Mouse (Mus musculus) frontal cortex, adult (tissue): ENCODE results near the gene Nsg2.
"Not testable (repeated sequence)": the region's sequence is repeated elsewhere in the genome, so short reads cannot be mapped to it uniquely, and the experiment has no call there.

ENCODE experiments used
- ATAC-seq: cut with Nextera tagmentation; 2 replicates; pipeline ENCODE4 v1.9.2; 2017; ENCODE audit warnings: mild to moderate bottlenecking, moderate library complexity, mixed read lengths; ENCODE audit not compliant: low TSS enrichment

Gene Nsg2

GRCm38 (mm10) chr11:32000281-32000680 lies at the start of gene Nsg2:
TSS of gene Nsg2 (plus strand) at chr11:32000463.
- ATAC-seq, result peak; percentile 84

DNA sequence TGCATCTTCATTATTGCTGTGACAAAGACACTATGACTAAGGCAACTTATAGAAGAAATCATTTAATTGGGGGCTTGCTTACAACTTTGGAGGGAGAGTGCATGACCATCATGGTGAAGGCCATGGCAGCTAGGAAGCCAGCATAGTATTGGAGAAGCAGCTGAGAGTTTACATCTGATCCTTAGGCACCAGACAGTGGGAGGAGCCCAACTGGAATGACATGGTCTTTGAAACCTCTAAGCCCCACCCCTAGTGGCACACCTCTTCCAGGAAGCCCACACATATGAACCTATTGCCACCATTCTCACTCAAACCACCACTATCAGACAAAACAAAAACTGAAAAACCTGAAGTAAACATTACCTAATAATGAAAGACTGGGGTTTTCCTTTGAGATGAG lies 40.2 kb upstream of the Nsg2 start:
- no peak for ATAC-seq

GRCm38 (mm10) chr11:31963993-31964392 lies 36.3 kb upstream of the Nsg2 start:
- ATAC-seq, result no peak

DNA sequence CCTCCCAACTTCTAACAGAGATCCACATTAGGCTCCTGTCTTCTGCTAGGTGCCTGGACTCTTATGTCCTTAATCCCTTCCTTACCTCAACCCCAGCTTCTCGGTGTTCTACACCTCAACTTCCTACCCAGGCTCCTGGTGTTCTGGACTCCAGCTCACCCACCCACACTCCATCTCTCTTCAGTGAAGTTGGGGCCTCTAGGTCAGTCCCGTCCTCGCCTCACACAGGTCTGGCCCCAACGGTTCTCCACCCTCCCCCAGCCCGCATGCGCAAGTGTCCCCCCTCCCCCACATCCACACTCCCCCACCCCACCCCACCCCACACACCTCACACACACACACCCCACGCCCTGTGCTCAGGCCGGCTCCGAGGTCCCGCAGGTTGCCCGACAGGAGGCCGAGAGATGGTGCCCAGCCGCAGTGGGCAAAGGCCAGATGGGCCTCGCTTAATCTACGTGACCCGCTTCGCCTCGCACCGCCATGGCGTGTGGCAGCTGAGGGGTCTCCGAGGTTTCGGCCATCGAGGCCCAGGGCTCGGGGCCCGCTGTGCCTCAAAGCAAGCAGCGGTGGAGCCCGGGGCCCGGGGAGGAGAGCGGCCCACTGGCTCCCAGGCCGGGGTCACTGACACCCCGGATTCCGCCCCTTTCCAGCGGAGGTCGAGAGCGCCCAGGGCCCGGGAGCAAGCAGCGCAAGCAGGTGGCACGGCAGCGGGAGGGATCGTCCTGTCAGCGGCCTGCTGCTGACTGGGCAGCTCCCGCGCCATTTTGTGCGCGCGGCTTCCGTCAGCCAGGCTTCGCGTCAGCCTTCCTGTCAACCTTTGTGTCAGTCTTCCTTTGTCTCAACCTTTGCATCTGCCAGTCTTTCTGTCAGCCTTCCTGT lies 34.8 kb upstream of the Nsg2 start, which contains the start of gene 4930524B15Rik:
Gene 4930524B15Rik, plus strand, starts transcription at position 337 of the 879 bp plus-strand sequence.
- no peak for ATAC-seq

- no peak for ATAC-seq
These were observed 26.1 kb upstream of the Nsg2 start for GRCm38 (mm10) chr11:31974132-31974531.

DNA sequence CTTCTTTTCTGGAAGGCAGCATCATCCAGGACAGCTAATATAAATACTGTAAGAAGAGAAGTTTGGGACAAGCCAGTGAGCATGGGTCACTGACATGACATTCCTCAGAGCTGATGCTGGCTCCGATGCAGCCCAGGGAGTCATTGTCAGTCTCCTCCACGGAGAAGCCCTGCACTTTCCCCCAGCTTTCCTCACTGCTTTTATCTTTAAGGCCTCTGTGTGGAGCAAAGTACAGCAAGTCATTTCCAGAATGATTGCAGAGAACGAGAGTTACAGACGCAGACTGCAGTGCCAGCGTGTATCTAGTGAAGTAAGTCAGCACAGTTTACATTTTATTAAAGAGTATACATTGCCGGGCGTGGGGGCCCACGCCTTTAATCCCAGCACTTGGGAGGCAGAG lies 25.4 kb upstream of the Nsg2 start:
- ATAC-seq, result no peak

DNA sequence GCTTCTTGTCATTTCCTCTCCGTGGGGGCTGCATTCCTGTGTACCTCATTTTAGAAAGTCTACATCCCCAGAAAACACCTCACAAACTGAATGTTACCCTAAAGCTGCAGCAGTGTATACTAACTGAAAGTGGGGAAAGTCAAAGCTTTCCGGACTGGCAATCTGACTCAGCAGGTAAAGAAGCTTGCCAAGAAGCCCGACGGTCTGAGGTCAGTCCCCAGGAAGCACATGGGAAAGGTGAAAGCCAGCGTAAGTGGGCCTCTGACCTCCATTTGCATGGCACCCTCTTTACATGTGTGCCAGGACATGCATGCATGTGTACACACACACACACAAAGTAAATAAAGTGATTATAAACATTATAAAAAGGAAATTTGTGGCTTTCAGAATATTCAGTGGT lies 24.6 kb upstream of the Nsg2 start:
- no peak for ATAC-seq

DNA sequence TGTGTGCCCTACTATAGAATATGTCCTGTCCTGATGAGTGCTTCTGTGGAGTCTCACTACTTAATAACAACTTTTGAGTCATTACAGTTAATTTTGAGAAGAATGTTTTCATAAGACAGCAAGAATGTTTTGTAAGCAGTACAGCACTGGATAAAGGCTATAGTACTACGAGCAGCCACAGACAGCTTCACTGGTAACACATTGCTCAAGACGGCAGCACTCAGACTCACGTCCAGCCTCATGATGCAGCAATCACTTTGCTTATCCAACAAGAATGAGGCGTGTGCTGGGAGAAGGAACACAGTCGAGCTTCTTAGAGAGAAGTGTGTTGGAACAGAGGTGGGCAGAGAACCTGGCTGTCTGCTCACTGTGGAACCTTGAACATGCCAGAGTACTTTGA lies 24.1 kb upstream of the Nsg2 start:
- ATAC-seq, result no peak

GRCm38 (mm10) chr11:31980089-31980488 lies 20.2 kb upstream of the Nsg2 start:
- not testable (repeated sequence) for ATAC-seq

DNA sequence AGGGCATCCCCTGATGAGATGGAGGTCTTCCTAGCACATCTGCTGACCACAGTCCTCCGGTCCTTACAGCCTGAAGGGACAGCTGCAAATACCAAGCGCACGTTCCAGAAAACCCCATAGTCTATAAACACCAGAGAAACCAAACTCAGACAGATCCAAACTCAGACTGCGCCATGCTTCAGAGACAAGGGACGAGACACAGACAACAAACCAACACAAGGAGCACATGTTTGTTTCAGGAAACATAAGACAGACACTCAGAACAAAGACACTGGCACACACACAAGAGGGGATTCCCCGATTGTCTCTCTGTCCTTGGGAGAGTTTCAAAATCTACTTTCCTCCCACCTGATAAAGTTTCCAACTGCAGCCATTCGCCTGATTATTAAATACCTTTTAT lies 18.4 kb upstream of the Nsg2 start:
- no peak for ATAC-seq

GRCm38 (mm10) chr11:31982247-31982943 lies 17.9 kb upstream of the Nsg2 start:
- ATAC-seq, result not testable (repeated sequence)

- ATAC-seq, result no peak
These were observed 17.0 kb upstream of the Nsg2 start for GRCm38 (mm10) chr11:31983249-31983648.

DNA sequence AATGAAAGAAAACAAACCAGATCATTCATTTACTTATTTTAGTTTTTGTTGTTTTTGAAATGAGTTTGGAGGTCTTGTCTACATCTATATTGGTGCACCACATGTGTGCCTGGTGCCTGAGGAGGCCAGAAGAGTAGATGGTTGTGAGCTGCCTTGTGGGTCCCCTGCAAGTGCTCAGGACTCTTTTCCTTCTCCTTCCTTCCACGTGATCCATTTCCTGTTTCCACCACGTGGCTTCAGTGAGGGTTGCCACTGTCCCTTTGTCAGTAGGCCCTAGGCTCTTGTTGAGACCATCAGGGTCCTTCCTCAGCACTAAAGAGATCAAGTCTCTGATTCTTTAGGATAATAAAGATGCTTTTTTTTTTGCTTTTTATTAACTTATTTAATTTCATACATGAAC lies 15.5 kb upstream of the Nsg2 start:
- ATAC-seq, result no peak

DNA sequence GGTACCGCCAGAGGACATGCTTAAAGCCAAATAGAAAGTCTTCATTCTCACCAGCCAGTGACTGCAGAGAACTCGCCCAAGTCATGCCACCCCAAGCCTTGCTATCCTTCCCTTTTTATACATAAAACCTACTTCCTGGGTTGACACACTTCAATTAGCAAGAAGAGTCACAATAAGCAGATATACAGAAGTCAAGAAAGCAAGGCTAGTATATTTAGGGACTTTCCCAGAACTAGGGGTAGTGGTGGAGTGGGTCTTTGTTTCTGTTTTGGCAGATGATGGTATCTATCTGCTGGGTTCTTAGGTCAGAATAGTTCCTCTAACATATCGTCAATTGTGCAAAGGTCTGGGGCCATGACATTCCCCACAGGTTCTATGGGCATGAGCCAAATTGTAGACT lies 7.7 kb upstream of the Nsg2 start:
- ATAC-seq, result no peak

- no peak for ATAC-seq
These were observed 547 bp upstream of the Nsg2 start for GRCm38 (mm10) chr11:31999716-32000115.

- ATAC-seq, result peak; percentile 16; the same call in 1 of the 2 replicates
These were observed 1.1 kb downstream of the Nsg2 start for GRCm38 (mm10) chr11:32001181-32001910.

DNA sequence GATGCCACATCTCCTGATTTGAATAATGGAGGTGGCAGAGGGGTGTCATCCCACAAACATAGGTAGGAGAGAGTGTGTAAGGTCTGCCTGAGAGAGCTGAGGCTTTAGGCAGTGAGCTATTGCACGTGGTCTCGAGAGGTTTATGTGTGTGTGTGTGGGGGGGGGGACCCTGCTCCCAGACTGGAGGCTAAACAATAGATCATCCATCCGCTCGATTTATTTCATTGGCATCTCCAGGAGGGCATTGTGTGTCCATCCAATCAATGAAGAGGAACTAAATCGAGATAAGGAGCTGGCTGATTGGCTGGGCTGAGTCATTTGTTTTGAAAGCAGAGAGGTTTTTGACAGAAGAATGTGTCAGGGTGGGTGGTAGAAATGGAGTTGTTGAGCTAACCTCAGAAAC lies 2.4 kb downstream of the Nsg2 start:
- ATAC-seq, result peak; percentile 51

DNA sequence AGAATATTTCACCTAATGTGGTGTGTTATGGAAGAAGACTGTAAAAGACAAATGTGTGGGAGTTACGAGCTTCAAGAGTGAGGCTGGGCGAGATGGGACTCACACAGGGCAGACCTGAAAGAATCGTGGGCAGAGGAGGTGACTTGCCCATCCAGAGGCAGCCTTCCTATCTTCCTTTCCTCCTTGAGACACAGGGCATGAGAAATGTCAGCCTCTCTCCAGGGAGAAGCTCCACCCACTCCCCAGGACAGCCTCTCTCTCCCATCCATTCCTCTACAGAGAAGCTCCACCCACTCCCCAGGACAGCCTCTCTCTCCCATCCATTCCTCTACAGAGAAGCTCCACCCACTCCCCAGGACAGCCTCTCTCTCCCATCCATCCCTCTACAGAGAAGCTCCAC lies 7.8 kb downstream of the Nsg2 start:
- peak; percentile 60 for ATAC-seq

DNA sequence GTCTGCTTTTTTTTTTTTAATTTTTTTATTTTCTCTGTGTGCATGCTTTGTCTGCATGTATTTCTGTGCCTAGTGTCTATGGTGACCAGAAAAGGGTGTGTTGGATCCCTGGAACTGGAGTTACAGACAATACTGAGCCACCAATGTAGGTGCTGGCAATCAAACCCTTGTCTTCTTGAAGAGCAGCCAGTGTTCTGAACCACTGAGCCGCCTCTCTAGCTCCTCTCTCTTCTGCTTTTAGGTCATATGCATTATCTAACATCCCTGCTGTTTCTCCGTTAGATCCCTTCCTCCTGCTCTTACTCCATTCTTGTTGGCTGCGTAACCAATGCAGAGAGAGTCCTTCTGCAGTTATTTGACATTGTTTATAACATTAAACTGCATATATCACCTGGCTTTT lies 8.6 kb downstream of the Nsg2 start:
- peak; percentile 69 for ATAC-seq

GRCm38 (mm10) chr11:32009961-32010662 lies 9.8 kb downstream of the Nsg2 start:
- peak; percentile 20; the same call in 1 of the 2 replicates for ATAC-seq

GRCm38 (mm10) chr11:32010663-32010970 lies 10.4 kb downstream of the Nsg2 start:
- ATAC-seq, result no peak
